Mouse (Mus musculus): Measurements from ENCODE around the gene Npc1l1. TPM values are rescaled to one million over a fixed set of nuclear protein-coding genes. Genes with fewer than 3 reads are reported as not detected.

The Npc1l1 gene
- polyA plus RNA-seq, 1 experiment from 2014 or later: 0.13 TPM

DNA sequence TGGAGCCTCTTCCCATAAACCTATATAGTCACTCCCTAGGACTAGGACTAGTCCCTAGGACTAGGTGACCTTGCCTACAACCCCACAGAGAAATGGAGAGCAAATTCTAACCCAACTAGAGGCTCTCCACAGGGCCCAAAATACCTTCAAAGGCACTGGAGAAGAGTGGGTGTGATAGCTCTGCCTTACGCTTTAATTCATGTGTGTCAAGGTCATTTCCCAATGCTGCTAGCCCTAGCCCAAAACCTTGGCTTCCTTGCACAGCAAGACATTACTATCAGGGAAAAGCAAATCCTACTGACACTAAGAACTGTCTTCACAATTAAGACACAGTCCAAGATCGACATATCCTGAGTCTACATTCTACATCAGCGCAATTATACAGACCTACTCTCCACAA lies 66.9 kb downstream of the Npc1l1 start:
- no peaks in the 10 kb centered on the region for H3K9me3 ChIP-seq (replicated peaks)
- H3K4me3 ChIP-seq (replicated peaks): no peak overlapping the region
- H3K27ac ChIP-seq (replicated peaks): no peak overlapping the region
- ATAC-seq (ENCODE audit: insufficient read depth): no peak
- no peak overlapping the region for H3K4me2 ChIP-seq
- H3K36me3 ChIP-seq (replicated peaks): no peaks in the 10 kb centered on the region
- WGBS (ENCODE audit: insufficient replicate concordance): 87% methylated on average over 3 of the region's 3 CpGs
- H3K27me3 ChIP-seq: no peaks in the 10 kb centered on the region
- H3K4me1 ChIP-seq (replicated peaks): peaks cover 35% of the 10 kb centered on the region
- no peak overlapping the region for H3K9ac ChIP-seq

GRCm38 (mm10) chr11:6161549-6161948 lies 68.4 kb downstream of the Npc1l1 start:
- no peak overlapping the region for H3K27ac ChIP-seq (replicated peaks)
- peaks cover 34% of the 10 kb centered on the region for H3K4me1 ChIP-seq (replicated peaks)
- H3K4me3 ChIP-seq (replicated peaks): no peak overlapping the region
- no peaks in the 10 kb centered on the region for H3K27me3 ChIP-seq
- H3K9ac ChIP-seq: no peak overlapping the region
- H3K4me2 ChIP-seq: no peak overlapping the region
- H3K36me3 ChIP-seq (replicated peaks): no peaks in the 10 kb centered on the region
- H3K9me3 ChIP-seq (replicated peaks): no peaks in the 10 kb centered on the region
- no peak for ATAC-seq (ENCODE audit: insufficient read depth)

Other genes with a start within 250 kb of the Npc1l1 start
- gene Camk2b, start 163.8 kb downstream of the Npc1l1 start, polyA plus RNA-seq (2015; fragmentation: Nextera tagmentation; extraction: Ambion mirVana): 1.1 and 1.3 TPM in 2 replicates
- 0.14 TPM in 1 of 2 replicates, not detected in the other for gene A730071L15Rik, start 30.1 kb downstream of the Npc1l1 start, polyA plus RNA-seq (2015; fragmentation: Nextera tagmentation; extraction: Ambion mirVana)
- 12.3 and 13.0 TPM in 2 replicates for gene Nudcd3, start 29.7 kb downstream of the Npc1l1 start, polyA plus RNA-seq (2015; fragmentation: Nextera tagmentation; extraction: Ambion mirVana)
- 44.0 and 44.1 TPM in 2 replicates for gene Ddx56, start 37.6 kb upstream of the Npc1l1 start, polyA plus RNA-seq (2015; fragmentation: Nextera tagmentation; extraction: Ambion mirVana)
- gene Tmed4, start 44.7 kb upstream of the Npc1l1 start, polyA plus RNA-seq (2015; fragmentation: Nextera tagmentation; extraction: Ambion mirVana): 39.8 and 41.4 TPM in 2 replicates
- 89.7 and 97.6 TPM in 2 replicates for gene Ogdh, start 61.5 kb upstream of the Npc1l1 start, polyA plus RNA-seq (2015; fragmentation: Nextera tagmentation; extraction: Ambion mirVana)
- 3.5 and 4.3 TPM in 2 replicates for gene Zmiz2, start 158.9 kb upstream of the Npc1l1 start, polyA plus RNA-seq (2015; fragmentation: Nextera tagmentation; extraction: Ambion mirVana)
- gene Ppia, start 185.3 kb upstream of the Npc1l1 start, polyA plus RNA-seq (2015; fragmentation: Nextera tagmentation; extraction: Ambion mirVana): 2,223 and 2,518 TPM in 2 replicates
- gene H2afv, start 214.3 kb upstream of the Npc1l1 start, polyA plus RNA-seq (2015; fragmentation: Nextera tagmentation; extraction: Ambion mirVana): 109 and 118 TPM in 2 replicates
- 7.6 TPM in 2 replicates for gene Purb, start 245.8 kb upstream of the Npc1l1 start, polyA plus RNA-seq (2015; fragmentation: Nextera tagmentation; extraction: Ambion mirVana)